Comparison of ENCODE assay signal across 9 mouse cellular contexts in the genomic region with DNA sequence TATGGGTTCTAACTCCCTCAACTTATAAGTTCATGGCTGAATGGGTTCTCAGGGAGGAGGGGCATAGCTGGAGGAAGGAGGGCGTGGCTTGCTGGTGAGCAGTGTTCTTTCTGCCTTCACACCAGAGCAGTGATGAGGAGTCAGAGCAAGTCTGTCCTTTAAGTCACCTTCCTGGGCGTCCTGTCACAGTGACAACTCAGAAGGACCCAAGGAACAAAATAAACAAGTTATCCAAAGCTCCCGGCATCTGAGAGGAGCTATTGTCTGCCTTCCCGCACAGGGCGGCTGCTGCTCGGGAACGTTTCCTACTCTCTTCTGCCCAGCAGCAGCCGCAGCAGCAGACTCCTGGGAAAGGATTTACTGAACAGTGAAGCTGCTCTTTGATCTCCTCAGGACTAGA. TPM values are rescaled to one million over a fixed set of nuclear protein-coding genes. Genes with fewer than 3 reads are reported as not detected.
DNase-seq lines count a peak whose midpoint lies in the region; ATAC-seq lines count a peak whose summit lies in the region.
"Had no signal": no experiment of that assay in that cellular context is flagged by ENCODE, and none has a peak within 500 bp of the region (broad histone marks: within the 10 kb centered on the region; RNA-seq: fewer than 3 reads in every experiment).

No protein-coding gene starts in this region.

- H3K4me2 ChIP-seq in heart, embryonic 13.5 days = peak overlapping the region; percentile 63
- H3K4me2 ChIP-seq in hindbrain, embryonic 15.5 days = peak overlapping the region; percentile 48
- peak overlapping the region; percentile 50 for H3K4me2 ChIP-seq in midbrain, embryonic 14.5 days (ENCODE audit: low read length)

- DNase-seq in heart, postnatal 25 days (ENCODE audit: low spot score) = no peak
- peak; percentile 67 for DNase-seq in midbrain, embryonic 14.5 days
- DNase-seq in frontal cortex, adult 2 months (ENCODE audit: extremely low spot score in 1 of 2, low spot score in 1 of 2) = no peak
- DNase-seq in ovary, postnatal 10 days (ENCODE audit: low spot score) = no peak
- DNase-seq in urinary bladder, postnatal 36 days (ENCODE audit: low spot score in 2 of 2) = no peak

- H3K9ac ChIP-seq in heart, embryonic 13.5 days = peak overlapping the region; percentile 68
- 0 out of 2 replicates have a peak overlapping the region, but pooled peaks have one; percentile 7 for H3K9ac ChIP-seq in hindbrain, embryonic 15.5 days
- peak overlapping the region; percentile 42 for H3K9ac ChIP-seq in midbrain, embryonic 14.5 days (replicated peaks; ENCODE audit: low read length)

- no peak for ATAC-seq in heart, embryonic 13.5 days (ENCODE audit: extremely low read depth, insufficient number of reproducible peaks, low FRiP score, low TSS enrichment)
- peak; percentile 72 for ATAC-seq in common myeloid progenitor, adult 5-6 weeks (replicated peaks; ENCODE audit: low read depth, poor library complexity, severe bottlenecking)
- ATAC-seq in hindbrain, embryonic 15.5 days (ENCODE audit: low FRiP score, low read depth) = peak; percentile 71
- peak; percentile 54; the same call in 1 of the 2 replicates for ATAC-seq in midbrain, embryonic 14.5 days (ENCODE audit: low FRiP score, low TSS enrichment)
- ATAC-seq: CD4-positive, CD25-positive, alpha-beta regulatory T cell, adult 4 months had no signal

- 18% methylated on average over 8 of the region's 8 CpGs for WGBS in heart, embryonic 13.5 days
- WGBS in hindbrain, embryonic 15.5 days = 14% methylated on average over 8 of the region's 8 CpGs
- WGBS in midbrain, embryonic 14.5 days = 7% methylated on average over 8 of the region's 8 CpGs

- H3K9me3 ChIP-seq in heart, embryonic 13.5 days = no peaks in the 10 kb centered on the region
- H3K9me3 ChIP-seq in hindbrain, embryonic 15.5 days = no peaks in the 10 kb centered on the region
- no peaks in the 10 kb centered on the region for H3K9me3 ChIP-seq in midbrain, embryonic 14.5 days (ENCODE audit: control insufficient read depth, low read length)

- intact Hi-C loops in heart, postnatal 25 days (cut with DNase I) = loop anchor here (2.0 kb wide), 1 partner anchor 191 kb away; no protein-coding TSS in a partner anchor

- peaks cover 40% of the 10 kb centered on the region for H3K4me1 ChIP-seq in heart, embryonic 13.5 days
- H3K4me1 ChIP-seq in hindbrain, embryonic 15.5 days (replicated peaks) = peaks cover 18% of the 10 kb centered on the region
- H3K4me1 ChIP-seq in midbrain, embryonic 14.5 days (ENCODE audit: control insufficient read depth, insufficient read depth, low read length) = peaks cover 23% of the 10 kb centered on the region

- H3K27ac ChIP-seq in heart, embryonic 13.5 days (replicated peaks) = peak overlapping the region; percentile 55
- peak overlapping the region; percentile 61 for H3K27ac ChIP-seq in hindbrain, embryonic 15.5 days (replicated peaks)
- H3K27ac ChIP-seq in midbrain, embryonic 14.5 days (replicated peaks; ENCODE audit: low read depth, low read length) = no peak overlapping the region

- H3K4me3 ChIP-seq in heart, embryonic 13.5 days = peak overlapping the region; percentile 40
- peak overlapping the region; percentile 29 for H3K4me3 ChIP-seq in hindbrain, embryonic 15.5 days
- peak overlapping the region; percentile 29 for H3K4me3 ChIP-seq in midbrain, embryonic 14.5 days (replicated peaks; ENCODE audit: low read depth, low read length)

- no peaks in the 10 kb centered on the region for H3K27me3 ChIP-seq in heart, embryonic 13.5 days (replicated peaks)
- H3K27me3 ChIP-seq in hindbrain, embryonic 15.5 days = no peaks in the 10 kb centered on the region
- H3K27me3 ChIP-seq in midbrain, embryonic 14.5 days (ENCODE audit: control insufficient read depth, insufficient read depth, low read length) = no peaks in the 10 kb centered on the region

- no peaks in the 10 kb centered on the region for H3K36me3 ChIP-seq in heart, embryonic 13.5 days
- no peaks in the 10 kb centered on the region for H3K36me3 ChIP-seq in hindbrain, embryonic 15.5 days
- H3K36me3 ChIP-seq in midbrain, embryonic 14.5 days (ENCODE audit: control insufficient read depth, insufficient read depth, low read length) = no peaks in the 10 kb centered on the region

RNA-seq across cellular contexts. Expression of gene Rftn2, which starts 34.6 kb away (rescaled TPM):
- polyA plus RNA-seq in heart, embryonic 13.5 days (2015; fragmentation: Nextera tagmentation; extraction: Ambion mirVana) = 5.8 and 5.9 TPM in 2 replicates
- total RNA-seq in heart, postnatal 25 days (2021) = 10 to 100 TPM; 14.2 to 14.4 TPM
- 2.5 and 2.7 TPM in 2 replicates for total RNA-seq in common myeloid progenitor, adult 5-6 weeks (2017)
- 11.0 and 11.8 TPM in 2 replicates for polyA plus RNA-seq in hindbrain, embryonic 15.5 days (2015; fragmentation: Nextera tagmentation; extraction: Ambion mirVana)
- 8.7 and 9.5 TPM in 2 replicates for polyA plus RNA-seq in midbrain, embryonic 14.5 days (2014; fragmentation: Nextera tagmentation; extraction: Ambion mirVana)
- 19.5 and 21.7 TPM in 2 replicates for polyA plus RNA-seq in frontal cortex, adult 2 months (2012; rRNA removed)

RNA-seq across cellular contexts. Expression of gene Mars2, which starts 45.0 kb away (rescaled TPM):
- 2.9 and 3.2 TPM in 2 replicates for polyA plus RNA-seq in heart, embryonic 13.5 days (2015; fragmentation: Nextera tagmentation; extraction: Ambion mirVana)
- 1 to 10 TPM; 5.3 to 5.4 TPM for total RNA-seq in heart, postnatal 25 days (2021)
- 10.1 and 10.9 TPM in 2 replicates for total RNA-seq in common myeloid progenitor, adult 5-6 weeks (2017)
- polyA plus RNA-seq in hindbrain, embryonic 15.5 days (2015; fragmentation: Nextera tagmentation; extraction: Ambion mirVana) = 3.4 TPM in 2 replicates
- 4.1 and 4.4 TPM in 2 replicates for polyA plus RNA-seq in midbrain, embryonic 14.5 days (2014; fragmentation: Nextera tagmentation; extraction: Ambion mirVana)
- polyA plus RNA-seq in frontal cortex, adult 2 months (2012; rRNA removed) = 3.7 and 4.8 TPM in 2 replicates

Comparison
In these comparisons a context has a peak if more than half of its experiments do, and no peak if none do; other contexts are left out.
1. H3K9ac ChIP-seq: peak in every context shown above with its lines; median percentile 68 in heart, embryonic 13.5 days; 42 in midbrain, embryonic 14.5 days; 7 in hindbrain, embryonic 15.5 days.